Mouse (Mus musculus) testis, adult 2 months (tissue): ENCODE results near the gene Glod4.

Source experiments
- CTCF ChIP-seq: fragments of 200-500 bp; IDR thresholded peaks from 2 replicates; pipeline ENCODE4 v1.5.1; 2012; ENCODE audit warnings: low read depth, mild to moderate bottlenecking, inconsistent platforms, low read length, moderate library complexity; ENCODE audit not compliant: control insufficient read depth, insufficient read depth, insufficient replicate concordance
- POLR2A ChIP-seq: fragments of 200-500 bp; IDR thresholded peaks from 2 replicates; pipeline ENCODE4 v1.6.1; 2012; ENCODE audit warnings: low read depth, mild to moderate bottlenecking, inconsistent platforms, low read length, moderate library complexity; ENCODE audit not compliant: control insufficient read depth

- no peak for TF ChIP-seq CTCF
- no peak; the same call in 1 of the 2 replicates for TF ChIP-seq POLR2A
Measured at GRCm38 (mm10) chr11:76216681-76217389, 26.7 kb downstream of the Glod4 start.
